ENCODE assay signal across 9 mouse cellular contexts in genomic region chr17:47567271-47567670, GRCm38 (mm10). TPM values are rescaled to one million over a fixed set of nuclear protein-coding genes. Genes with fewer than 3 reads are reported as not detected.
DNase-seq lines count a peak whose midpoint lies in the region; TF ChIP-seq lines count a peak whose summit lies in the region.
"Had no signal": no experiment of that assay in that cellular context is flagged by ENCODE, and none has a peak within 500 bp of the region (broad histone marks: within the 10 kb centered on the region; RNA-seq: fewer than 3 reads in every experiment).

No protein-coding gene starts in this region.

- H3K36me3 ChIP-seq in thymus, adult 2 months (ENCODE audit: control insufficient read depth, insufficient read depth, low read length) = peaks cover 57% of the 10 kb centered on the region
- no peaks in the 10 kb centered on the region for H3K36me3 ChIP-seq in limb, embryonic 10.5 days

- WGBS in thymus, adult 2 months = 58% methylated on average over 3 of the region's 3 CpGs
- WGBS in limb, embryonic 10.5 days = 74% methylated on average over 3 of the region's 3 CpGs

- no peak for TF ChIP-seq CTCF in thymus, adult 2 months (IDR thresholded peaks at IDR 0.05; ENCODE audit: borderline replicate concordance, control insufficient read depth, extremely low read depth, insufficient read depth, low read length, poor library complexity)

- H3K4me3 ChIP-seq in thymus, adult 2 months (ENCODE audit: control insufficient read depth, insufficient read depth, low read length) = no peak overlapping the region
- H3K4me3 ChIP-seq in limb, embryonic 10.5 days = no peak overlapping the region
- H3K4me3 ChIP-seq: layer of hippocampus, adult 2 months had no signal

- peaks cover 25% of the 10 kb centered on the region for H3K4me1 ChIP-seq in thymus, adult 2 months (replicated peaks; ENCODE audit: control insufficient read depth, insufficient read depth, low read length)
- peaks cover 15% of the 10 kb centered on the region for H3K4me1 ChIP-seq in limb, embryonic 10.5 days

- H3K27ac ChIP-seq in thymus, adult 2 months (ENCODE audit: control insufficient read depth, insufficient read depth, low read length) = 0 out of 2 replicates have a peak overlapping the region, but pooled peaks have one; percentile 21
- H3K27ac ChIP-seq in limb, embryonic 10.5 days = 0 out of 2 replicates have a peak overlapping the region, but pooled peaks have one; percentile 5
- H3K27ac ChIP-seq: layer of hippocampus, adult 2 months had no signal

- no peaks in the 10 kb centered on the region for H3K9me3 ChIP-seq in limb, embryonic 10.5 days (replicated peaks)

- intact Hi-C loops in heart, postnatal 25 days (cut with DNase I) = no loop called here

- H3K27me3 ChIP-seq in thymus, adult 2 months (ENCODE audit: control insufficient read depth, insufficient read depth, low read length) = no peaks in the 10 kb centered on the region
- H3K27me3 ChIP-seq in limb, embryonic 10.5 days (ENCODE audit: low read depth, poor library complexity, severe bottlenecking) = no peaks in the 10 kb centered on the region

- TF ChIP-seq POLR2A in thymus, adult 2 months (IDR thresholded peaks at IDR 0.05; ENCODE audit: control insufficient read depth, extremely low read depth, insufficient read depth, low read length, poor library complexity) = no peak

- DNase-seq in thymus, adult 2 months = no peak
- DNase-seq in thymus, postnatal 4 days = no peak
- peak; percentile 16 for DNase-seq in heart, postnatal 25 days (ENCODE audit: low spot score)
- no peak for DNase-seq in limb, embryonic 10.5 days (ENCODE audit: low spot score)
- peak; percentile 27 for DNase-seq in yolk sac, embryonic 10.5 days (ENCODE audit: low spot score)
- no peak for DNase-seq in cerebellum, adult 9-10 months
- DNase-seq in B cell, adult 2 months = no peak
- no peak for DNase-seq in left cerebral cortex, adult 8-10 months (ENCODE audit: low spot score in 2 of 2)

RNA-seq across cellular contexts. Expression of gene Bysl, which starts 44.0 kb away (rescaled TPM):
- polyA plus RNA-seq in thymus, adult 2 months (2012; rRNA removed) = 14.2 and 16.9 TPM in 2 replicates
- total RNA-seq in heart, postnatal 25 days (2021) = 10 to 100 TPM; 15.0 to 15.8 TPM
- 41.3 and 48.3 TPM in 2 replicates for polyA plus RNA-seq in limb, embryonic 10.5 days (2016; fragmentation: Nextera tagmentation; extraction: Ambion mirVana)
- total RNA-seq in left cerebral cortex, adult 8-10 months (2022) = 10 to 100 TPM; 15.7 to 19.0 (median 17.1) TPM

RNA-seq across cellular contexts. Expression of gene Med20, which starts 44.1 kb away (rescaled TPM):
- 46.1 and 56.4 TPM in 2 replicates for polyA plus RNA-seq in thymus, adult 2 months (2012; rRNA removed)
- total RNA-seq in heart, postnatal 25 days (2021) = 10 to 100 TPM; 18.3 to 20.1 TPM
- 51.6 and 53.4 TPM in 2 replicates for polyA plus RNA-seq in limb, embryonic 10.5 days (2016; fragmentation: Nextera tagmentation; extraction: Ambion mirVana)
- 10 to 100 TPM; 26.3 to 34.7 (median 27.2) TPM for total RNA-seq in left cerebral cortex, adult 8-10 months (2022)

RNA-seq across cellular contexts. Expression of gene Gm20517, which starts 44.1 kb away (rescaled TPM):
- polyA plus RNA-seq in thymus, adult 2 months (2012; rRNA removed) = 2.8 and 4.5 TPM in 2 replicates
- total RNA-seq in heart, postnatal 25 days (2021) = 1 to 10 TPM; 2.3 to 2.5 TPM
- polyA plus RNA-seq in limb, embryonic 10.5 days (2016; fragmentation: Nextera tagmentation; extraction: Ambion mirVana) = 0.81 and 2.1 TPM in 2 replicates
- 1 to 10 TPM; 3.8 to 9.6 (median 6.6) TPM for total RNA-seq in left cerebral cortex, adult 8-10 months (2022)

Comparison
In these comparisons a context has a peak if more than half of its experiments do, and no peak if none do; other contexts are left out.
1. DNase-seq: peak in heart, postnatal 25 days (single experiment) and yolk sac, embryonic 10.5 days (single experiment); none in thymus, adult 2 months (single experiment), thymus, postnatal 4 days (single experiment), limb, embryonic 10.5 days (single experiment), cerebellum, adult 9-10 months (single experiment), B cell, adult 2 months (0 of 2) and left cerebral cortex, adult 8-10 months (0 of 2).